Mouse (Mus musculus) midbrain, embryonic 12.5 days (tissue): ENCODE measurements around the gene Clec4f. TPM values are rescaled to one million over a fixed set of nuclear protein-coding genes. Genes with fewer than 3 reads are reported as not detected.

Experiments
- ATAC-seq: fragments of 200-750 bp; cut with Nextera tagmentation; 2 replicates; pipeline ENCODE4 v1.8.0; 2017; ENCODE audit warnings: low read depth, moderate TSS enrichment, moderate library complexity; ENCODE audit not compliant: low FRiP score
- H3K27ac ChIP-seq: fragments of 300-500 bp; sonication (generic); replicated peaks from 2 replicates; pipeline ENCODE4 v1.5.1; 2016; ENCODE audit warnings: mild to moderate bottlenecking
- H3K27me3 ChIP-seq: fragments of 300-500 bp; sonication (generic); 2 replicates; pipeline ENCODE4 v1.6.1; 2016; ENCODE audit warnings: mild to moderate bottlenecking
- H3K36me3 ChIP-seq: fragments of 300-500 bp; sonication (generic); 2 replicates; pipeline ENCODE4 v1.6.1; 2016
- H3K4me1 ChIP-seq: fragments of 300-500 bp; sonication (generic); 2 replicates; pipeline ENCODE4 v1.6.1; 2016
- H3K4me2 ChIP-seq: fragments of 300-500 bp; sonication (generic); replicated peaks from 2 replicates; pipeline ENCODE4 v1.6.1; 2016; ENCODE audit warnings: mild to moderate bottlenecking, moderate library complexity
- H3K4me3 ChIP-seq: fragments of 300-500 bp; sonication (generic); 2 replicates; pipeline ENCODE4 v1.5.1; 2016; ENCODE audit warnings: mild to moderate bottlenecking
- H3K9ac ChIP-seq: fragments of 300-500 bp; sonication (generic); replicated peaks from 2 replicates; pipeline ENCODE4 v1.6.1; 2016; ENCODE audit warnings: mild to moderate bottlenecking, moderate library complexity
- H3K9me3 ChIP-seq: fragments of 300-500 bp; sonication (generic); 2 replicates; pipeline ENCODE4 v1.6.1; 2016; ENCODE audit warnings: mild to moderate bottlenecking
- WGBS: fragments of 180-500 bp; shearing (Covaris S2); methylation state at CpG from one replicate; pipeline ENCODE4 v1.1.7; 2016; 5-methylcytosine and 5-hydroxymethylcytosine counted together
- polyA plus RNA-seq: library from polyadenylated mRNA; unstranded; fragments of >200 nt; fragmentation: Nextera tagmentation; extraction: Ambion mirVana; gene quantifications from 2 replicates; pipeline ENCODE4 v1.2.1, GENCODE M21; 2016

The Clec4f gene
- polyA plus RNA-seq, 1 experiment from 2014 or later = not detected

DNA sequence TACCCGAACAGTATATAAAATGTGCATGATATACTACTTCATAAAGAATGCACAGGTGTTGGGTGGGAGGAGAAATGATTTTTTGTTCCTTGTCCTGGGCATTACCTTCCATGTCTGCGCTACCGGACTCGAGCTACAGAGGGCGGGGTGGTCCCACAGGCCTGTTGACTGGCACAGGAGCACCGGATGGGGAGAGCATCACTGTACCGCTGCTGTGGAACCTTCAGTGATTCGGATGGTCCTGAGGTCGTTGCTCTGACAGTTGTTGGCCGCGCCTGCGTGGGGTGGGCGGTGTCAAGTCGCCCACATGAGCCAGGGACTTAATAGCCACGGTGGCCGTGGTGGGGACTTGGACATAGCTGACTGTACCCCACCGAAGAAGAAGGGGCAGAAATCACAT, 29.2 kb downstream of the Clec4f start:
- no peaks in the 10 kb centered on the region for H3K36me3 ChIP-seq
- 65% methylated on average over 17 of the region's 17 CpGs for WGBS
- no peak overlapping the region for H3K4me3 ChIP-seq
- H3K9me3 ChIP-seq = no peaks in the 10 kb centered on the region
- H3K27me3 ChIP-seq = peaks cover 5% of the 10 kb centered on the region; the same call in 1 of the 2 replicates
- H3K27ac ChIP-seq = no peak overlapping the region
- H3K4me1 ChIP-seq = no peaks in the 10 kb centered on the region
- no peak overlapping the region for H3K9ac ChIP-seq
- no peak for ATAC-seq
- H3K4me2 ChIP-seq = no peak overlapping the region

DNA sequence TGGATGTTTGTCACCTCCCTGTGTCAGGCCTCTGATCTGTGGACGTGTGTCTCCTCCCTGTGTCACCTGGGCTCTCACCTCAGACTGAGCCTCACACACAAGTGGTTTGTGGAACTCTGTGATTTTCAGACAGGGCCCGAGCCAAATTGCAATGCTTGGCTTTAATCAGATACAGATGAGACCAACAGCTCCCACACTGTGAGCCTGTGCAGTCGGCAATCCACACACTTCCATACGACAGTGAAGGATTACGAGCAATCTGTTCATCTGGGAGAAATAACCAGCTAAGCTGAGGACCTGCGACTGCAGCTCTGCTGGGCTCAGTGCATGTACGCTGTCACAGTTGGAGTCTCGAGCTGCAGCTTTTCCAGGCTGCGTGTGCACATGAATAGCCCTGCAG, 36.0 kb downstream of the Clec4f start:
- Histone ChIP-seq H3K27ac (no peak overlapping the region), H3K4me3 (no peak overlapping the region), H3K4me1 (no peaks in the 10 kb centered on the region), H3K9ac (no peak overlapping the region), H3K9me3 (no peaks in the 10 kb centered on the region), H3K4me2 (no peak overlapping the region), H3K27me3 (no peaks in the 10 kb centered on the region), H3K36me3 (no peaks in the 10 kb centered on the region)
- ATAC-seq = no peak
- 72% methylated on average over 9 of the region's 9 CpGs for WGBS

DNA sequence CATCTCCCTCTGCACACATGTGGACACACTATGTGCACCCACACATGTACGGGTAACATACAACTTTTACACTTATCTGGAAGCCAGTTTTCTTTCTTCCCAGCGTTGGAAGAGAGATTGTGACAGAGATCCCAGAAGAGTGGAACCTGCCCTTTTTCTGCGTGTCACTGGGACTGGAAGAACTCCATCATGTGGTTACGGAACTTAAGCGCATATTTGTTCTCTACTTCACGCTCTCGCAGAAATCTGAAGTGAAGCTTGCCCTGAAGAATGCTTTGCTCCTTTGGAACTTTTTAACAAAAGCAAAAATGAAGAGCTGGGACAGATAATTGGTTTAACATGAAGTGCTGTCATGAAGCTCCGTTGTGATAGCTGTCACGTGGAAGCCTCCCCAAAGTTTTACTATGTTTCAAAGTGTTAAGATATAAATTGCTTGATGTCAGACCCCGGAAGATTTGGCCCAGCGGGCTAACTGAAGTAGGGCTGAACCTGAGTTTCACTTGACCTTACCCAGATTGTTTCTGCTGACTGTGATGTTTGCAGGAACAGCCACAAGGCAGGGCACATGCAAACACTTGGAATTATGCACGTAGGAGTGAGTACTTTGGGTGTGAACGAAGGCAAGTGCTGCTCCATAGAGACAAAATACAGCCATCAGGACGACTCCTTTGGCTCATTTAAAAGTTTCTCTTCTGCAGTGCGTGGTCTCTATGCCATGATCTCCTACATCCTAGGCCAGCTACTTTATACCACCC, 38.2 kb downstream of the Clec4f start:
- H3K4me3 ChIP-seq = no peak overlapping the region
- no peaks in the 10 kb centered on the region; the same call in 1 of the 2 replicates for H3K27me3 ChIP-seq
- H3K9ac ChIP-seq = no peak overlapping the region
- H3K36me3 ChIP-seq = no peaks in the 10 kb centered on the region
- 86% methylated on average over 15 of the region's 15 CpGs for WGBS
- no peak for ATAC-seq
- H3K27ac ChIP-seq = no peak overlapping the region
- no peaks in the 10 kb centered on the region for H3K4me1 ChIP-seq
- no peak overlapping the region for H3K4me2 ChIP-seq
- no peaks in the 10 kb centered on the region for H3K9me3 ChIP-seq

DNA sequence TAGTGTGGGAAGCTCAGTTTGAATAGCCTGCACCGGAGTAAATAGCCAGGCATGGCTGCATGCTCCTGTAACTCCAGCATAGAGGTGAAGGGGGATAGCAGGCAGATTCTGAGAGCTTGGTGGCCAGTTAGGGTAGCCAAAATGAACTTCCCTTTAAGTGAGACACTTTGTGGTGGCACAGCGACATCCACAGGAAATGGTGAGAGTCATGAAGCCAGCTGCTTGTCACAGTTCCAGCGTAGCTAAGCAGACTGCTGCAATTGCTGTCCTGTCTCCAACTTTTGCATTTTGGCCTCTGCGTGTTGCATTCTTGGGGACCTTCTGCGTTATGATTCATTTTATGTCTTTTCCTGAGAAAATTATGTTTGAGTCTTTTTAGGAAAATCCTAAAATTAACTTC, 39.5 kb downstream of the Clec4f start:
- 82% methylated on average over 5 of the region's 5 CpGs for WGBS
- no peaks in the 10 kb centered on the region for H3K4me1 ChIP-seq
- no peak for ATAC-seq

DNA sequence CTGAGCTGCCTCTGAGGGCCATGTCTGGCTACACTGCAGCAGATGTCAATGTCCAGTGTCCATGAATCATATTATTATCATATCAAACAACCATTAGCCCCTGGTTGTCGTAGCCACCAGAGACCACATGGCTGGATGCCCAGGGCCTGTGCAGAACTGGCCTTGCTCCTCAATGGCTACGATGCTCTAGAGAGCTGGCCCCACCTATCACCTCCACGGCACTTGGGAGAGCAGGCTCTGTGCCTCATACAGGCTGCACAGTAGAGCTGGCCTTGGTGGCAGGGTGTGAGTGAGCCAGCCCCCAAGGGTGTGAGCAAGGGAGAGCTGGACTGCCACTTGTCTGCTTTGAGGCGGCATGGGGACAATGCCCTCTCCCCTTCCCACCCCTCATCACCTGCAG, 41.5 kb downstream of the Clec4f start:
- no peak overlapping the region for H3K4me3 ChIP-seq
- H3K27ac ChIP-seq = no peak overlapping the region
- no peaks in the 10 kb centered on the region for H3K36me3 ChIP-seq
- no peak overlapping the region for H3K4me2 ChIP-seq
- no peak for ATAC-seq
- no peaks in the 10 kb centered on the region for H3K4me1 ChIP-seq
- WGBS = 90% methylated on average over 4 of the region's 4 CpGs
- no peaks in the 10 kb centered on the region; the same call in none of the 2 replicates for H3K27me3 ChIP-seq
- H3K9me3 ChIP-seq = no peaks in the 10 kb centered on the region
- no peak overlapping the region for H3K9ac ChIP-seq

More for the DNA sequence above, 39.5 kb downstream of the Clec4f start:
- no peak overlapping the region for H3K4me3 ChIP-seq
- no peaks in the 10 kb centered on the region; the same call in 1 of the 2 replicates for H3K27me3 ChIP-seq
- H3K4me2 ChIP-seq = no peak overlapping the region
- no peaks in the 10 kb centered on the region for H3K36me3 ChIP-seq
- no peak overlapping the region for H3K27ac ChIP-seq
- H3K9me3 ChIP-seq = no peaks in the 10 kb centered on the region
- no peak overlapping the region for H3K9ac ChIP-seq

DNA sequence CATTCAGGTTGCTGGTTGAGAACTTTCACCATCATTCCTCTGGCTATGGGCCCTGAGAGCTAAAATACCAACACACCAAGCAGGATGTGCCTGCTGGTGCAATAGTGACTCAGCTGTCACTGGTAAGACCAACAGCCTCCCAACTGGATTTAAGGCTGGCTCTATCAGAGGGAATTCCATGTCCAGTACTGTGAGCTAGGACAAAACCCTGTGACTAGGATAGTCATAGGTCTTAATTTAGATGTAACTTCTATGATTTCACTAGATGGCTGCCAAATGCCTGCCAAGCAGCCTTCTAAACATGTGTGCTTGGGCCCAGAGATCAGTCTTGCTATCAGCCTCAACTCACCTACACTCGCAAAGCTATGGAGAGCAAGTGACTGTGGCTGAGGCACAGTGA, 43.0 kb downstream of the Clec4f start:
- H3K27ac ChIP-seq = no peak overlapping the region
- no peak overlapping the region for H3K4me2 ChIP-seq
- H3K36me3 ChIP-seq = no peaks in the 10 kb centered on the region
- no peak overlapping the region for H3K9ac ChIP-seq
- no peaks in the 10 kb centered on the region; the same call in none of the 2 replicates for H3K27me3 ChIP-seq
- no peak for ATAC-seq
- H3K4me1 ChIP-seq = no peaks in the 10 kb centered on the region
- H3K4me3 ChIP-seq = no peak overlapping the region
- 93% methylated on average over 1 of the region's 1 CpGs for WGBS
- no peaks in the 10 kb centered on the region for H3K9me3 ChIP-seq

DNA sequence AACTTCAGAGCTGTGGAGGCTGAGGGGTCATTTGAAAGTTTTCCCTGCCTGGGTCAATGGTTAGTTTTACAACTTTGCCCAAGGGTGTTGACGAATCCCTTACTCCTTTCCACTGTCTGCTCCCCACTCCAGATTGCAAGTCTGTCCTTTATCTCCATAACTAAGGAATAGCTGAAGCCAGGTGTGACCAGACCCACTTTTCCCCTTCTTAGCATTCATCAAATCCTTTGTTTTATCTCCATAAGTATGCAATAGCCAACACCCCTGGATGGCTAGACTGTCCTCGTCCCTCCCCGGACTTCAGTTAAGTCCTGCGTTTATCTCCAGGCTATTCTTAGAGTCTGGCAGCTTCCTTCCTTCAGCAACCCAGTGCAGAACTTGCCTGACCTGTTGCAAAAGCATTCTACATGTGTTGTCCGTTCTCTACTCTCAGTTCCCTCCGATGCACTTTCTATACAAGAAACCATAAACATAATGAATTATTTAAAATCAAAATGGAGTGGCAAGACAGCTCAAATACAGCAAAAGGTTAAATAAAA, 56.3 kb downstream of the Clec4f start:
- no peak overlapping the region for H3K4me3 ChIP-seq
- H3K27me3 ChIP-seq = no peaks in the 10 kb centered on the region
- H3K9ac ChIP-seq = no peak overlapping the region
- ATAC-seq = no peak
- no peak overlapping the region for H3K27ac ChIP-seq
- H3K36me3 ChIP-seq = no peaks in the 10 kb centered on the region
- 88% methylated on average over 6 of the region's 6 CpGs for WGBS
- H3K4me1 ChIP-seq = no peaks in the 10 kb centered on the region
- no peaks in the 10 kb centered on the region for H3K9me3 ChIP-seq
- no peak overlapping the region; the same call in 1 of the 2 replicates for H3K4me2 ChIP-seq

DNA sequence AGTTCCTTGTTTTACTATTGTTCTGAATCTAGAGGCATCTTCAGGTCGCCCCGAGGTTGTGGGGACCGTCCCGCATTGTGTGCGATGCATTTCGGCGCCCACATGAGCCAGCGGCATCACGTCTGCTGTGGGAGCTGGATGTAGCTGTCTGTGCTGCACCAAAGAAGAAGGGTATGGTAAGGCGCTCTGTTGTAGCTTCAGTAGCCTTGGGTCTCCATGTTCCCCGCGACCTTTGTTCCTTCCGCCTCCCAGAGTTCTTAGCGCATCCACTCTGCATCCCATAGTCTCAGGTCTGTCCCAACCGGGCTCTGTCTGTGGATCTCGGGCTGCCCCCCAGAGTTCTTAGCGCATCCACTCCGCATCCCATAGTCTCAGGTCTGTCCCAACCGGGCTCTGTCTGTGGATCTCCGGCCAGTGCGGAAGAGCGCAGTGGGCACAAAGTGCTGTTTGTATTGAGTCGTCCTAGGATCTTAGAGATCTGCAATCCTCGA, 56.9 kb downstream of the Clec4f start:
- Histone ChIP-seq H3K4me3 (peak overlapping the region; percentile 40), H3K4me1 (no peaks in the 10 kb centered on the region), H3K4me2 (peak overlapping the region; percentile 61), H3K36me3 (no peaks in the 10 kb centered on the region), H3K27me3 (no peaks in the 10 kb centered on the region), H3K9me3 (no peaks in the 10 kb centered on the region), H3K27ac (peak overlapping the region; percentile 30; the same call in 1 of the 2 replicates), H3K9ac (peak overlapping the region; percentile 57; the same call in 1 of the 2 replicates)
- ATAC-seq = peak; percentile 52; the same call in 1 of the 2 replicates
- WGBS = 43% methylated on average over 24 of the region's 24 CpGs

DNA sequence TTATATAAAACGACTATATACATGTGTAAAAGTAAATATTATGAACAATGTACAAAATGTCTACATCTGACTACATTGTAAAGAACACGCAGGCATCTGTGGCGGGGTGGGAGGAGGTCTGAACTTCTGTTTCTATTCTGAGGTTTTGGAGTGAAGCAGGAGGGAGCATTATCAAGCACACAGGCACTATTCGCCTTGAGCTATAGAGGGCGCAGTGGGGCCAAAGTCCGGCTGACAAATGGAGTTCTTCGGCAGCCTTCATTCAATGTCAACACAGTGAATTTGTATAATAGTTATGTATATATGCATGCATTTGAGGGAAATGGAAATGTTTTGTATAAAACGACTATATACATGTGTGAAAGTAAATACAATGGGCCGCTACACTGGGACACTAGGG, 57.3 kb downstream of the Clec4f start:
- H3K36me3 ChIP-seq = no peaks in the 10 kb centered on the region
- 10% methylated on average over 9 of the region's 9 CpGs for WGBS
- no peaks in the 10 kb centered on the region for H3K4me1 ChIP-seq
- H3K4me2 ChIP-seq = peak overlapping the region; percentile 61
- peak overlapping the region; percentile 57; the same call in 1 of the 2 replicates for H3K9ac ChIP-seq
- no peaks in the 10 kb centered on the region for H3K27me3 ChIP-seq
- peak overlapping the region; percentile 40 for H3K4me3 ChIP-seq
- H3K27ac ChIP-seq = 0 out of 2 replicates have a peak overlapping the region, but pooled peaks have one; percentile 30
- H3K9me3 ChIP-seq = no peaks in the 10 kb centered on the region
- ATAC-seq = peak; percentile 9; the same call in 1 of the 2 replicates

DNA sequence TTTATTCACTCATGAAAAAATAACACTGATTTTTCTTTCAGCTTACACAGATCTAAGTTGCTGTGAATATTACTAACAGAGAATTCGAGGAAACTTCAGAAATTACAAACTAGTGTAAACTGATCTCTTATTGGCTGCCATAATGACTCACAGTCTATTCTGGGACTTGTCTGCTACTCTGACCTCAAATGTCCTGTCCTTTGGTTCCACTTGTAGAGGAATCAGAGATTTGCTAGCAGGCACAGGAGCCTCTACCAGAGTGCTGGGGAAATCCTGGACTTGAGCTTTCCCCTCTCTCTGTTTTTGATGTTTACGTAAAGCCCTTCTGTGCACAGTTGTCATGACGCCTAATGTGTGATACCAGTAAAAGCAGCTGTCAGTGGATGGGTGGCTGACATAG, 58.0 kb downstream of the Clec4f start:
- no peak overlapping the region for H3K4me3 ChIP-seq
- no peak overlapping the region for H3K4me2 ChIP-seq
- no peak for ATAC-seq
- H3K9ac ChIP-seq = no peak overlapping the region
- no peaks in the 10 kb centered on the region for H3K4me1 ChIP-seq
- no peak overlapping the region for H3K27ac ChIP-seq
- WGBS = 59% methylated on average over 3 of the region's 3 CpGs
- no peaks in the 10 kb centered on the region for H3K27me3 ChIP-seq
- H3K36me3 ChIP-seq = no peaks in the 10 kb centered on the region
- no peaks in the 10 kb centered on the region for H3K9me3 ChIP-seq

DNA sequence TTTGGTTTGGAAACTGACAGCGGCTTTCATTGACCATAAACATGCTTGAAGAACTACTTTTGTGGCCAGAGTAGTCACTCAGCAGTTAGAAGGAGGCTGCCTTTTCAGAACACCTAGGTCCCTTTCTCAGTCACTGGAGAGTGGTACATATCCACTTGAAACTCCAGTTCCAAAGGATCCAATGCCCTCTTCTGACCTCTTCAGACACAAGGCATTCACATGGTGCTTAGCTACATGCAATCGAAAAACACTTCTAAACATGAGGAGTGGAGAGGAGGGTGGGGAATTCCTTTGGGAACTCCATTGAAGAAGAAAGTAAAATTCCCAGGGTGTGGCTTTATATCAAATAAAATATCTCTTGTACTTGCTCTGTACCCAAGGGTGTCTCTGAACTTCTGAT, 61.0 kb downstream of the Clec4f start:
- no peak for ATAC-seq
- H3K27ac ChIP-seq = no peak overlapping the region
- no peak overlapping the region for H3K4me2 ChIP-seq
- no peaks in the 10 kb centered on the region for H3K36me3 ChIP-seq
- H3K4me3 ChIP-seq = no peak overlapping the region
- H3K4me1 ChIP-seq = no peaks in the 10 kb centered on the region
- H3K9ac ChIP-seq = no peak overlapping the region
- H3K9me3 ChIP-seq = no peaks in the 10 kb centered on the region
- 0 out of 2 replicates have a peak, but pooled peaks cover 2% of the 10 kb centered on the region for H3K27me3 ChIP-seq
- 77% methylated on average over 2 of the region's 2 CpGs for WGBS
